Mouse (Mus musculus) embryonic fibroblast, embryonic 13.5 days (primary cell): ENCODE measurements around the gene Sirt4.

Source experiments
- CTCF ChIP-seq: IDR thresholded peaks from 2 replicates; pipeline ENCODE4 v1.5.1; 2011; ENCODE audit warnings: mild to moderate bottlenecking, control low read depth, low read length, moderate library complexity, borderline replicate concordance; ENCODE audit not compliant: insufficient read depth
- POLR2A ChIP-seq: IDR thresholded peaks from 2 replicates; pipeline ENCODE4 v1.6.1; 2011; ENCODE audit warnings: low read depth, mild to moderate bottlenecking, control low read depth, low read length, moderate library complexity

- TF ChIP-seq CTCF, result no peak
- TF ChIP-seq POLR2A, result no peak
Measured at GRCm38 (mm10) chr5:115486726-115487125, 2.2 kb upstream of the Sirt4 start.
